Mouse (Mus musculus) heart, embryonic 12.5 days (tissue): ENCODE results near the gene Cst13. TPM values are rescaled to one million over a fixed set of nuclear protein-coding genes. Genes with fewer than 3 reads are reported as not detected.
"Not testable (repeated sequence)": the region's sequence is repeated elsewhere in the genome, so short reads cannot be mapped to it uniquely, and the experiment has no call there.

ENCODE experiments used
- ATAC-seq: fragments of 200-750 bp; cut with Nextera tagmentation; 2 replicates; pipeline ENCODE4 v1.8.0; 2017; ENCODE audit warnings: moderate TSS enrichment, moderate library complexity; ENCODE audit not compliant: insufficient number of reproducible peaks, low FRiP score
- H3K27ac ChIP-seq: fragments of 300-500 bp; sonication (generic); 2 replicates; pipeline ENCODE4 v1.5.1; 2016; ENCODE audit warnings: mild to moderate bottlenecking, moderate library complexity; ENCODE audit not compliant: poor library complexity, severe bottlenecking
- H3K27me3 ChIP-seq: fragments of 300-500 bp; sonication (generic); replicated peaks from 2 replicates; pipeline ENCODE4 v1.6.1; 2016; ENCODE audit warnings: mild to moderate bottlenecking, moderate library complexity
- H3K36me3 ChIP-seq: fragments of 300-500 bp; sonication (generic); 2 replicates; pipeline ENCODE4 v1.6.1; 2016; ENCODE audit warnings: mild to moderate bottlenecking, moderate library complexity
- H3K4me1 ChIP-seq: fragments of 300-500 bp; sonication (generic); replicated peaks from 2 replicates; pipeline ENCODE4 v1.6.1; 2016; ENCODE audit warnings: mild to moderate bottlenecking
- H3K4me2 ChIP-seq: fragments of 300-500 bp; sonication (generic); 2 replicates; pipeline ENCODE4 v1.6.1; 2016; ENCODE audit warnings: mild to moderate bottlenecking, moderate library complexity
- H3K4me3 ChIP-seq: fragments of 300-500 bp; sonication (generic); 2 replicates; pipeline ENCODE4 v1.5.1; 2016; ENCODE audit warnings: mild to moderate bottlenecking
- H3K9ac ChIP-seq: fragments of 300-500 bp; sonication (generic); 2 replicates; pipeline ENCODE4 v1.6.1; 2016; ENCODE audit warnings: mild to moderate bottlenecking, moderate library complexity
- H3K9me3 ChIP-seq: fragments of 300-500 bp; sonication (generic); replicated peaks from 2 replicates; pipeline ENCODE4 v1.6.1; 2016; ENCODE audit warnings: mild to moderate bottlenecking, moderate library complexity
- WGBS: fragments of 180-500 bp; shearing (Covaris S2); methylation state at CpG from one replicate; pipeline ENCODE4 v1.1.7; 2016; 5-methylcytosine and 5-hydroxymethylcytosine counted together
- polyA plus RNA-seq: library from polyadenylated mRNA; unstranded; fragments of >200 nt; fragmentation: Nextera tagmentation; extraction: Ambion mirVana; gene quantifications from 2 replicates; pipeline ENCODE4 v1.2.1, GENCODE M21; 2016

Cst13 gene
- not detected in 2 replicates for polyA plus RNA-seq

DNA sequence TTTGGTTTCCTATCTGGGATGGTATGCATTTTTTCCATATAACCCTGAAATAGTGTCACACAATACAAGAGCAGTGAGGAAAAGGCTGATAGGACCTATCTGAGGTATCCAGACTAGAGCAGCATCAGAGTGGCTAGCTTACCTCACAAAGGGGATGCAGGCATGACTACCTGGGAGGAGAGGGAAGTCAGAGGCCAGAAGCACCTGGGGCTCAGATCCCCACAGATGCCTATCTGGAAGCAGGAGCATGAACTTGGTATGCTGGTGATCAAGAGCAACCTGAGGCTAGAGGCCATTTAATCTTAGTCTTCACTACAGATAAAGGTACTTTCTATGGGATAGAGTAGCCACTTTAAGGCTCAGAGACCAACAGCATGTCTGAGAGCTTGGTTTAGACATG lies at the start of gene Cst13:
Gene Cst13, plus strand, starts transcription at position 173 of the 400 bp plus-strand sequence.
- H3K9me3 ChIP-seq, result no peaks in the 10 kb centered on the region
- no peaks in the 10 kb centered on the region for H3K36me3 ChIP-seq
- H3K4me3 ChIP-seq, result no peak within 1 kb of the TSS
- ATAC-seq, result no peak
- H3K27me3 ChIP-seq, result no peaks in the 10 kb centered on the region
- no peaks in the 10 kb centered on the region for H3K4me1 ChIP-seq
- H3K4me2 ChIP-seq, result no peak within 1 kb of the TSS
- no peak within 1 kb of the TSS for H3K27ac ChIP-seq
- H3K9ac ChIP-seq, result no peak within 1 kb of the TSS

DNA sequence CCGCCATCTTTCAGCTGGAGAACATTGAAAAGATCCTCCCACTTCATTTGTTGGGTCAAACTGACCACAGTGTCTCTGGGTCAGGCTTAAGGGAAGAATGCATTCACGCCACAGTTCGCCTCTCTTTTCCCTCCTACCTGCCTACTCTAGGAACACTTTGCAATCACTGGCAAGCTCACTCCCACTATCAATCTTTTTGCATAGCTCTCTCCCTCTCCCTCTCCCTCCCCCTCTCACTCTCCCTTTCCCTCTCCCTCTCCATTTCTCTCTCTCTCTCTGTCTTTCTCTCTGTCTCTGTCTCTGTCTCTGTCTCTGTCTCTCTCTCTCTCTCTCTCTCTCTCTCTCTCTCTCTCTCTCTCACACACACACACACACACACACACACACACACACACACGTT lies 48.5 kb upstream of the Cst13 start, which contains the start of gene Cst11:
Gene Cst11, minus strand, starts transcription at position 101 of the 400 bp plus-strand sequence.
- not testable (repeated sequence) for H3K9ac ChIP-seq, H3K4me3 ChIP-seq, H3K4me2 ChIP-seq, H3K9me3 ChIP-seq, H3K27ac ChIP-seq, H3K36me3 ChIP-seq, H3K4me1 ChIP-seq, ATAC-seq, H3K27me3 ChIP-seq
- WGBS, result 69% methylated on average over 4 of the region's 4 CpGs

DNA sequence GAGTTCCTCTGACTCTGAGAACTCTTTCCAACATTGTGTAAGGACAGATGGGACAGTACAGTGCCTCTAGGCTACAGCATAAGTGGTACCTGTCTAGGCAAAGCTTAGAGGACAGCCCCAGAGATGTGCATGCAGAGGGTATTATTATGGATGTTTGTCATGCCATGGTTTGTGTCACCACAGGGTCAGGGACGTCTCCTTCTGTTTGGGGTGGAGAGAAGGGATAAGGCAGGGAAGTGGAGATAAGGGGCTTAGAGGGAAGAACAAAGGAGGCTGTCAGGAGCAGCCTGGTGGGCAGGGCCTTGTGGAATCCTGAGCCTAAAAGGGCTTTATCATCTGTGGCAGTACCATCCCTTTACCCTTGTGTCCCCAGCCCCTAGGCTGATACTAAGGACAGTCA lies 38.2 kb upstream of the Cst13 start, which contains the start of gene 8030411F24Rik:
Gene 8030411F24Rik, plus strand, starts transcription at position 301 of the 400 bp plus-strand sequence.
- H3K27me3 ChIP-seq, result no peaks in the 10 kb centered on the region
- no peak for ATAC-seq
- no peaks in the 10 kb centered on the region for H3K9me3 ChIP-seq
- WGBS, result 0% methylated on average over 1 of the region's 1 CpGs
- no peak within 1 kb of the TSS for H3K4me2 ChIP-seq
- no peaks in the 10 kb centered on the region for H3K4me1 ChIP-seq
- no peak within 1 kb of the TSS for H3K27ac ChIP-seq
- H3K9ac ChIP-seq, result no peak within 1 kb of the TSS
- no peaks in the 10 kb centered on the region for H3K36me3 ChIP-seq
- H3K4me3 ChIP-seq, result no peak within 1 kb of the TSS

DNA sequence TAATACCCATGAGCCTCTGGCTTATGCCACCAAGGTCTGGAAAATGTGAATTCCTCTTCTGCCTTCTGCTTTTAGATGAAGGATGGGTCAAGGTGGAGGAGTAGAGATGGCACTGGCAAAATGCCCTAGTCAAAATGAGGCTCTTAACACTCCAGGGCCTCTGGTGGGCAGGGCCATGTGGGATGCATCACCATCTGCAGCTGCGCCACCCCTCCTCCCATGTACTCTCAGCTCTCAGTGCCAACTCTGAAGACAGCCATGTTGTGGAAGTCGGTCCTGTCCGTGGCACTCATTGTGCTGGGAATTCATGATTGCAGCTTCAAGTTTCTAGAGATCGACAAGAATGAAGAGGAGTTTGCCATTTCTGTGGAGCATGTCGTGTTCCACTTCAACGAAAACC lies 30.7 kb upstream of the Cst13 start, which contains the start of gene Cst12:
Gene Cst12, plus strand, starts transcription at position 220 of the 400 bp plus-strand sequence.
- Histone ChIP-seq H3K36me3 (no peaks in the 10 kb centered on the region), H3K9ac (no peak within 1 kb of the TSS)
- 81% methylated on average over 6 of the region's 6 CpGs for WGBS

DNA sequence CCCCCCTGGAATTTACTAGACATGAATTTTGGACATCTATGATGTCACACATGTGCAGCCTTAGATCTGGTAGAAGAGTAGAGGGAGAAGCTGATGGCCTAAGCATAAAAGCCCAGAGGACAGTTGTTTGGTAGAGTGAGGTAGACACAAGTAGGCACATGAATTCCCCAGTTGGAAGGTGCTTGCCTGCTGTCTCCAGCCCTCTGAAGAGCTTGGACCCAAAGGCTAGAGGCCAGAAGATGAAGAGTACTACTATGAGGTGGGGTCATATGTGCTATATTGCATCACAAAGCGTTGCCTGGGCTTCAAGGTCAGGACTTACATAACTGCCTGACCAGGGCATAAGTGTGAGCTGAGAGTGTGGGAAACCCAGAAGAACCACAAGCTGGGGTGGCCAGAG lies 21.4 kb upstream of the Cst13 start, which contains the start of gene Cst8:
Gene Cst8, plus strand, starts transcription at position 301 of the 400 bp plus-strand sequence.
- Histone ChIP-seq H3K4me3 (no peak within 1 kb of the TSS), H3K36me3 (no peaks in the 10 kb centered on the region), H3K4me2 (no peak within 1 kb of the TSS), H3K27me3 (no peaks in the 10 kb centered on the region), H3K27ac (no peak within 1 kb of the TSS), H3K4me1 (peaks cover 10% of the 10 kb centered on the region; the same call in 1 of the 2 replicates), H3K9ac (no peak within 1 kb of the TSS), H3K9me3 (no peaks in the 10 kb centered on the region)
- no peak for ATAC-seq
- 77% methylated on average over 1 of the region's 1 CpGs for WGBS

More for the DNA sequence above, 30.7 kb upstream of the Cst13 start, which contains the start of gene Cst12:
- H3K4me1 ChIP-seq, result no peaks in the 10 kb centered on the region
- no peaks in the 10 kb centered on the region for H3K27me3 ChIP-seq
- no peak for ATAC-seq
- H3K27ac ChIP-seq, result no peak within 1 kb of the TSS
- H3K4me3 ChIP-seq, result no peak within 1 kb of the TSS
- H3K4me2 ChIP-seq, result no peak within 1 kb of the TSS
- H3K9me3 ChIP-seq, result no peaks in the 10 kb centered on the region

DNA sequence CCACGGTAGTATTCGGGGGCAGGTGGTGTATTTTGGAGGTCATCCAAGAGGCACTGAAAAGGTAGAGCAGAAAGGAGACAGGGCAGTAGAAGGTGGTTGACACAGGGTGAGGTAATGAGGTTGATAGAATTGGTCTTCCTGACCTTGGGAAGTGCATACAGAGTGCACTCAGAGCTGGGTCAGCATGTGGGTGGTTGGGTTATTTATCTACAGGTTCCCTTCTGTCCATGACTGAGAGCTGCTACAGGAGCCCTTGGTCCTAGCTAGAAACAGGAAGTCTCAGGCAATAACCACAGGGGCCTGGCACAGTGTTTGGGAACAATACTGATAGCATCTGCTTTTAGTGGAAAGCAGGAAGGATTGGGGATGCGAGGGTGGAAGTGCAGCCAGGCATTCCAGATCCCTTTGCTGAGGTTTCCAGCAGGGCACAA lies 18.4 kb upstream of the Cst13 start:
- H3K4me1 ChIP-seq, result peaks cover 10% of the 10 kb centered on the region; the same call in 1 of the 2 replicates
- no peak overlapping the region for H3K9ac ChIP-seq
- H3K4me2 ChIP-seq, result no peak overlapping the region
- ATAC-seq, result peak; percentile 29; the same call in 1 of the 2 replicates
- no peaks in the 10 kb centered on the region for H3K27me3 ChIP-seq
- H3K36me3 ChIP-seq, result no peaks in the 10 kb centered on the region
- H3K9me3 ChIP-seq, result no peaks in the 10 kb centered on the region
- 44% methylated on average over 3 of the region's 3 CpGs for WGBS
- no peak overlapping the region for H3K27ac ChIP-seq
- H3K4me3 ChIP-seq, result no peak overlapping the region

DNA sequence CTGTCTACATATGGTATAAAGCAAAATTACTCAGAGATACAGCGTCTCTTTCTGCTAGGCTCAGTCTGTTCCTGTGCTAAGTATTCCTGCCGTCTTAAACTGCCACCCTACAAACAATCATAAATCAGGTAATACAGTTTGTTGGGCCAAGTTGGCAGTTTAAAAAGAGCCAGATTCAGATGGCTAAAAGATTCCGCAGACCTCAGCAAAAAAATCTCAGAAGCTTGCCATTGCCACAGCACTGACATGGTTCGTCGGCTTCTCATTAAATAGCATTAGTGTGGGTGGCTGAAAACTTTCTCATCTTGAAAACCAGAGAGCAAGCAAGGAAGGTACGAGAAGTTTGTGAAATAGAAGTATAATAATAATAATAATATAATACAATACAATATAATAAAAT lies 13.2 kb upstream of the Cst13 start:
- 78% methylated on average over 6 of the region's 6 CpGs for WGBS
- ATAC-seq, result no peak

DNA sequence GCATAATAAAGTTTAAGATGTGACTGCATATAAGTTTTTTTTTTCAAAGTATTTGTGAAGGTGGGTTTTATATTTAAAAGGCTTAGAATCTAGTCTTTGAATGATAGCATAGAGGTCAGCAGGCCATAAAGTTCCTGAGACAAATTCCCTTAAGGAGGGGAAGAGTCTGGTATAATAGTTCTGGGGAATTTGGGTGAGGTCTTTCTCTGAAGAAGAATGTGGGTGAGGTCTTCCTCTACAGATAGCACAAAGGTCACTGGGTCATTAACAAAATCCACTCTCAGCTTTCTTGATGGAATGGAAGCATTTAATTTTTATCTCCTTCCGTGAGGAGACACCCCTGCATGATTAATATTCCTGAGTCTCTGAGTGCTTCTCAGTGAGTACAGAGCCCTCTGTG lies 6.1 kb downstream of the Cst13 start:
- Histone ChIP-seq H3K27ac (no peak overlapping the region), H3K4me2 (no peak overlapping the region), H3K9me3 (no peaks in the 10 kb centered on the region), H3K4me3 (no peak overlapping the region), H3K36me3 (no peaks in the 10 kb centered on the region), H3K4me1 (no peaks in the 10 kb centered on the region), H3K27me3 (no peaks in the 10 kb centered on the region), H3K9ac (no peak overlapping the region)
- 32% methylated on average over 1 of the region's 1 CpGs for WGBS
- no peak for ATAC-seq

More for the DNA sequence above, 13.2 kb upstream of the Cst13 start:
- H3K27ac ChIP-seq, result no peak overlapping the region
- no peaks in the 10 kb centered on the region for H3K36me3 ChIP-seq
- no peak overlapping the region for H3K9ac ChIP-seq
- peaks cover under 1% of the 10 kb centered on the region; the same call in 1 of the 2 replicates for H3K4me1 ChIP-seq
- H3K4me2 ChIP-seq, result no peak overlapping the region
- no peak overlapping the region for H3K4me3 ChIP-seq
- no peaks in the 10 kb centered on the region for H3K27me3 ChIP-seq
- H3K9me3 ChIP-seq, result no peaks in the 10 kb centered on the region

DNA sequence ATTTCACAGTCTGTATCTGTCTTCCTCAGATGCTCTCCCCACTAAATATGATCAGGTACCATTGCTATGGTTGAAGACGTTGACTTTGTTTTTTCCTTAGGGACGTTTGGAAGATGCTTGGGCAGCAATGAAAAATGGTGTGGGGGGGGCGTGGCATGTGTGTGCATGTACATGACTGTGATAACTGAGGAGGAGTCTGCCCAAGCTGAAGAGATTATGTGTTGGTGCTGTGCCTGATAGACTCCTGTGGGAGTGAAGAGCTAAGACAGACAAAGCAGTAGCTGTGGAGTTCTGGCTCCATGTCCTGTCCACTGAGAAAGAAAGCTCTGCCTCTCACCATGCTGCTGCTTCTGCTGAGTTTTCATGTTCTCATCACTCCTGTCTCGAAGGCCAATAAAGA lies 15.0 kb downstream of the Cst13 start, which contains the start of gene Cst9:
Gene Cst9, plus strand, starts transcription at position 236 of the 400 bp plus-strand sequence.
- Histone ChIP-seq H3K9ac (no peak within 1 kb of the TSS), H3K36me3 (no peaks in the 10 kb centered on the region), H3K4me3 (no peak within 1 kb of the TSS), H3K27ac (no peak within 1 kb of the TSS), H3K4me1 (no peaks in the 10 kb centered on the region), H3K27me3 (no peaks in the 10 kb centered on the region), H3K9me3 (no peaks in the 10 kb centered on the region), H3K4me2 (no peak within 1 kb of the TSS)
- ATAC-seq, result no peak
- WGBS, result 67% methylated on average over 4 of the region's 4 CpGs

DNA sequence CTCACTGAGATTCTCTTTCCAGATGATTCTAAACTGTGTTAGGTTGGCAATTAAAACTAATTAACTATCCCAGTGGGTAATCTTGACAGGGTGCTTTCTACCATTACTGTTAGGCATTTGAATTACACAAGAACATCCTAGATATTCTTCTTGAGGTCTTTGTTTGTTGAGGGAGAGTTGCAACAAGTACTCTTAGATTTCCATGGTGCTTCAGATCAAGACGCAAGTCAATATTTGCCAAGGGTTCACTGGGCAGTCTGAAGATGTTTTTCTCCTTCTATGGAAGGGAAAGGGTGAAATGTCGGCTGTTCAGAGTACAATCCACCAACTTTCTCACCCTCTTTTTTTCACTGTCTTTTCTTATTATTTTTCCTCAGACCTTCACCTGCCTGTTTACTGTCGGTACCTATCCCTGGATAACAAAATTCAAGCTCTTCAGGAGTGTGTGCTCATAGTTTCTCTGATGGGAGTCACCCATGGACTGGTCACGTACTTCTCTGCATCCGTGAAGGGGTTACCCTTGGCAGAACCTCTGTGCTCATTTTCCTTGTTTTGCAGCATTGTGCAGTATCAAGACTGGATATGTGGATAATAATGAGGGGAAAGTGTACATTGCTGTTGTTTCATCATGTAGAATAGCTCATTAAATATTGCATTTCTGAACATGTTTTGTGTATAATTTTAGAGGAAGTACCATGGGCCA lies 18.3 kb downstream of the Cst13 start:
- Histone ChIP-seq H3K4me2 (no peak overlapping the region), H3K27me3 (no peaks in the 10 kb centered on the region), H3K4me3 (no peak overlapping the region), H3K9me3 (no peaks in the 10 kb centered on the region), H3K9ac (no peak overlapping the region), H3K36me3 (no peaks in the 10 kb centered on the region), H3K4me1 (no peaks in the 10 kb centered on the region), H3K27ac (no peak overlapping the region)
- 82% methylated on average over 5 of the region's 5 CpGs for WGBS
- no peak for ATAC-seq

DNA sequence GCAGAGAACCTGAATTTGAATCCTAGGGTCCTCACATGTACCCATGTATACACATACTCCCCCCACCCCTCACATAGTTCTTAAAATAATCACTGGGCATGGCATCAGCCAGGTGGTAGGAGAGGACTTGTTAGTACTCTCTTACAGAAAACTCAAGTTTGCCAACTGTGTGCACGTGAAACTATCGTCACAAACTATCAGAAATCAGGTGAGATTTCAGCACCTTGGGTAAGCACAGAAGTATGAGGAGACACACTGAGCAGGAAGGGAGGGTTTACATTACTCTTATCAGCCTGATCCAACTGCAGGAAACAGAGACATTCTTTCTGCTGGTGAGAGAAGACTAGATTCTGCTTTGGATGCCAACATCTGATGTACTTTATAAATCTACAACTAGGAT lies 19.3 kb downstream of the Cst13 start:
- no peak for ATAC-seq

More for the DNA sequence above, 19.3 kb downstream of the Cst13 start:
- H3K36me3 ChIP-seq, result no peaks in the 10 kb centered on the region
- WGBS, result 53% methylated on average over 2 of the region's 2 CpGs
- no peak overlapping the region for H3K4me3 ChIP-seq
- H3K9me3 ChIP-seq, result no peaks in the 10 kb centered on the region
- H3K4me1 ChIP-seq, result no peaks in the 10 kb centered on the region
- no peak overlapping the region for H3K27ac ChIP-seq
- no peak overlapping the region for H3K4me2 ChIP-seq
- no peaks in the 10 kb centered on the region for H3K27me3 ChIP-seq
- H3K9ac ChIP-seq, result no peak overlapping the region
